Comparison of ENCODE assay signal across 25 mouse cellular contexts in genomic region chr14:54210401-54210800, GRCm38 (mm10).
"Had no signal": no experiment of that assay in that cellular context is flagged by ENCODE, and none has a peak within 500 bp of the region (broad histone marks: within the 10 kb centered on the region; RNA-seq: fewer than 3 reads in every experiment).

No protein-coding gene starts in this region.

- H3K36me3 ChIP-seq: heart, embryonic 13.5 days; heart, embryonic 15.5 days; hindbrain, embryonic 10.5 days; hindbrain, embryonic 12.5 days; kidney, embryonic 15.5 days; limb, embryonic 13.5 days; limb, embryonic 15.5 days had no signal

- DNase-seq: gastrocnemius, adult 2 months; gastrocnemius, postnatal 14 days; gastrocnemius, postnatal 36 days; heart, adult 2 months; heart, postnatal 14 days; heart, postnatal 4 days; kidney, adult 11 months; kidney, adult 2 months; kidney, adult 9 months; kidney, postnatal 14 days; kidney, postnatal 36 days; layer of hippocampus, adult 9-11 months; layer of hippocampus, postnatal 36 days; left cerebral cortex, postnatal 4 days had no signal

- H3K27ac ChIP-seq: gastrocnemius, adult 2 months; heart, adult 2 months; heart, embryonic 13.5 days; heart, embryonic 15.5 days; hindbrain, embryonic 10.5 days; hindbrain, embryonic 12.5 days; hindbrain, embryonic 14.5 days; kidney, embryonic 15.5 days; kidney, postnatal 0 days; limb, embryonic 13.5 days; limb, embryonic 15.5 days had no signal

- H3K4me3 ChIP-seq: gastrocnemius, adult 2 months; heart, adult 2 months; heart, embryonic 13.5 days; heart, embryonic 15.5 days; hindbrain, embryonic 10.5 days; hindbrain, embryonic 12.5 days; kidney, embryonic 15.5 days; limb, embryonic 13.5 days; limb, embryonic 15.5 days had no signal

- H3K4me1 ChIP-seq: hindbrain, embryonic 12.5 days had no signal

- ATAC-seq: hindbrain, embryonic 16.5 days; intestine, embryonic 16.5 days had no signal

- H3K27me3 ChIP-seq: heart, embryonic 13.5 days; heart, embryonic 15.5 days; hindbrain, embryonic 12.5 days; kidney, embryonic 15.5 days; limb, embryonic 13.5 days; limb, embryonic 15.5 days had no signal
